Mouse (Mus musculus): ENCODE results near the gene Cutc. TPM values are rescaled to one million over a fixed set of nuclear protein-coding genes. Genes with fewer than 3 reads are reported as not detected.

Gene Cutc
- 3.0 and 3.5 TPM in 2 replicates for polyA plus RNA-seq (2012; ENCODE audit: low replicate concordance)

DNA sequence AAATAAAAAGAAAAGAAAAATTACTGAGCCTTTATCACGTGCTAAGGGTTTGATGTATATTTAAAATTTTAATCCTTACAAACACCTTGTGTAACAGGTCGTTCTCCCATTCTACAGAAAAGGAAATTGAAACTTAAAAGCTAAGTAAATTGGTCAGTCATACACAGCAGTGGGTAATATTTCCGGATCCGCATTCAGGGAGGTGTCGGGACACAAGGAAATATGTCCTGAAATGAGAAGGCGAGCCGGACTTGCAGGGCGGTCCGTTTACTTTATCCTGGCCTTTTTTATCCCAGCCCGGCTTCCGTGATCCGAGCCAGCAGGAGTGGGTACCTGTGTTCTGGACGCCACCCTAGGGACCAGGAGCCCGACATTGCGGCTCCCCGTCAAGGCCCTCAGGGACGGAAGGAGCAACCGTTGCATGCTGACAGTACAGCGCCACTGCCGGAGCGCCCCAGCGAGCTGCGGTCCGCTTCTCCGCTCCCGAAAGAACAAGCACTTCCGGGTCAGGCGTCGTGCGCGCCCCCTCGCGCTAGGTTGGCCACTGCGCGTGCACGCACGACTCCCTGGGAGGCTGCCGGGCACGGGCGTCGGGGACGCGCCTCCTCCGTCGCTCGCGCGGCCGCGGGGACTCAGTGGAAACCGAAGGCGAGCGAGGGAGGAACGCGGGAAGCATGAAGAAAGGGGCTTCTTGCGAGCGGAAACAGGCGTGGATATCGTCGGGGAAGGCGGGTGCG lies at the start of gene Cutc, which contains the start of gene Cox15:
Gene Cutc, plus strand, starts transcription at position 508 of the 737 bp plus-strand sequence.
Gene Cox15, minus strand, starts transcription at position 512 of the 737 bp plus-strand sequence.

DNA sequence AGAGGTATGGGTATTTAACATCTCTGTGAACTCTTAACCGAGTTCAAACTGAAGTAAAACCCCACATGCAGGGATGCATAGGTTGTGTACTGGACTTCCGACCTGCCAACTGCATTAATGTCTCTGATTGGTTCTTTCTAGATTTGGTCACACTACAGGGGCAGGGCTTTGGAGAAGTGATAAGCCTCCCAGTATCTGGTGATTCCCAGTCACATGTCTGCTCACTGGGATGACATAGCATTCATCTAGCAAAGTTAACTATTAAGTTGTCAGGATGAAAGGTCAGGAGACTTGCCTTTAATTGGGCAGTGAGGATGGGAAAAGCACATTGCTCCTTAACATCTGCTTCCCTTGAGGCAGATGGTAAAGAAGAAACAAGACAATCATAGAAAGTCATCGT lies 29.2 kb downstream of the Cutc start, which contains the start of gene Abcc2:
Gene Abcc2, plus strand, starts transcription at position 213 of the 400 bp plus-strand sequence.

Other genes with a start within 250 kb of the Cutc start
- 3.6 and 6.9 TPM in 2 replicates for gene Got1, start 228.4 kb upstream of the Cutc start, polyA plus RNA-seq (2012; ENCODE audit: low replicate concordance)
- 0.59 and 1.7 TPM in 2 replicates for gene Nkx2-3, start 140.7 kb upstream of the Cutc start, polyA plus RNA-seq (2012; ENCODE audit: low replicate concordance)
- gene Slc25a28, start 78.1 kb upstream of the Cutc start, polyA plus RNA-seq (2012; ENCODE audit: low replicate concordance): 61.2 and 65.1 TPM in 2 replicates
- gene Entpd7, start 63.3 kb upstream of the Cutc start, polyA plus RNA-seq (2012; ENCODE audit: low replicate concordance): 3.2 and 3.4 TPM in 2 replicates
- 2.4 and 3.7 TPM in 2 replicates for gene Cox15, start within 50 bp of the Cutc start, polyA plus RNA-seq (2012; ENCODE audit: low replicate concordance)
- gene Abcc2, start 29.2 kb downstream of the Cutc start, polyA plus RNA-seq (2012; ENCODE audit: low replicate concordance): not detected in 2 replicates
- gene Dnmbp, start 187.2 kb downstream of the Cutc start, polyA plus RNA-seq (2012; ENCODE audit: low replicate concordance): 5.4 and 10.4 TPM in 2 replicates
- 0.43 and 1.2 TPM in 2 replicates for gene Cpn1, start 233.6 kb downstream of the Cutc start, polyA plus RNA-seq (2012; ENCODE audit: low replicate concordance)